ENCODE assay signal across 9 mouse cellular contexts in genomic region chr3:84200559-84201420, GRCm38 (mm10). TPM values are rescaled to one million over a fixed set of nuclear protein-coding genes. Genes with fewer than 3 reads are reported as not detected.
A peak's percentile ranks its signal among the peaks of the same experiment; 100 is the strongest.
DNase-seq lines count a peak whose midpoint lies in the region; TF ChIP-seq lines count a peak whose summit lies in the region.
"Had no signal": no experiment of that assay in that cellular context is flagged by ENCODE, and none has a peak within 500 bp of the region (broad histone marks: within the 10 kb centered on the region; RNA-seq: fewer than 3 reads in every experiment).

No protein-coding gene starts in this region.

- H3K9me3 ChIP-seq in hindbrain, embryonic 10.5 days = no peaks in the 10 kb centered on the region
- H3K9me3 ChIP-seq: heart, embryonic 15.5 days had no signal

- H3K36me3 ChIP-seq in hindbrain, embryonic 10.5 days = peaks cover 63% of the 10 kb centered on the region
- H3K36me3 ChIP-seq: heart, embryonic 15.5 days had no signal

- no peak overlapping the region for H3K4me3 ChIP-seq in hindbrain, embryonic 10.5 days
- no peak overlapping the region for H3K4me3 ChIP-seq in olfactory bulb, adult 2 months (ENCODE audit: insufficient read depth, low read depth, low read length)
- H3K4me3 ChIP-seq: heart, embryonic 15.5 days had no signal

- no peak for TF ChIP-seq POLR2A in olfactory bulb, adult 2 months (IDR thresholded peaks at IDR 0.05; ENCODE audit: insufficient read depth, low read depth, low read length)

- 78% methylated on average over 13 of the region's 13 CpGs for WGBS in hindbrain, embryonic 10.5 days
- WGBS in olfactory bulb, adult 2 months = 39% methylated on average over 13 of the region's 13 CpGs

- H3K4me1 ChIP-seq in hindbrain, embryonic 10.5 days (replicated peaks) = peaks cover 6% of the 10 kb centered on the region
- peaks cover 18% of the 10 kb centered on the region for H3K4me1 ChIP-seq in olfactory bulb, adult 2 months (ENCODE audit: control insufficient read depth, insufficient read depth, low read length)

- no peak for TF ChIP-seq CTCF in olfactory bulb, adult 2 months (IDR thresholded peaks at IDR 0.05; ENCODE audit: insufficient read depth, low read depth, low read length)

- no peaks in the 10 kb centered on the region for H3K27me3 ChIP-seq in hindbrain, embryonic 10.5 days (ENCODE audit: insufficient read depth, poor library complexity, severe bottlenecking)
- H3K27me3 ChIP-seq: heart, embryonic 15.5 days had no signal

- DNase-seq in lung, postnatal 36 days = peak; percentile 20
- no peak for DNase-seq in lung, postnatal 10 days
- DNase-seq in cerebellum, postnatal 25 days = peak; percentile 98
- DNase-seq in hindbrain, embryonic 10.5 days (ENCODE audit: low spot score) = peak; percentile 49
- no peak for DNase-seq in spleen, postnatal 4 days (ENCODE audit: low spot score in 2 of 2)
- no peak for DNase-seq in urinary bladder, adult 18-20 months (ENCODE audit: low spot score in 2 of 2)
- no peak for DNase-seq in c-Kit-positive CD71-positive TER-119-positive erythroid progenitor cells, embryonic 14.5 days (ENCODE audit: low spot score)

- peak overlapping the region; percentile 50 for H3K27ac ChIP-seq in hindbrain, embryonic 10.5 days
- H3K27ac ChIP-seq in olfactory bulb, adult 2 months (ENCODE audit: insufficient read depth, low read depth, low read length) = 0 out of 2 replicates have a peak overlapping the region, but pooled peaks have one; percentile 47
- H3K27ac ChIP-seq: heart, embryonic 15.5 days had no signal

RNA-seq across cellular contexts. Expression of gene Gm6525, which starts 26.9 kb away (rescaled TPM):
- polyA plus RNA-seq in hindbrain, embryonic 10.5 days (2016; fragmentation: Nextera tagmentation; extraction: Ambion mirVana) = 1.5 and 1.9 TPM in 2 replicates
- polyA plus RNA-seq in olfactory bulb, adult 2 months (2012; ENCODE audit: insufficient read depth, insufficient read length, low replicate concordance, missing spikeins) = not detected in 2 replicates

RNA-seq across cellular contexts. Expression of gene Mnd1, which starts 45.2 kb away (rescaled TPM):
- 10.0 and 14.2 TPM in 2 replicates for polyA plus RNA-seq in hindbrain, embryonic 10.5 days (2016; fragmentation: Nextera tagmentation; extraction: Ambion mirVana)
- not detected in 2 replicates for polyA plus RNA-seq in olfactory bulb, adult 2 months (2012; ENCODE audit: insufficient read depth, insufficient read length, low replicate concordance, missing spikeins)

Comparison
In these comparisons a context has a peak if more than half of its experiments do, and no peak if none do; other contexts are left out.
1. DNase-seq: peak in lung, postnatal 36 days (single experiment), cerebellum, postnatal 25 days (2 of 2) and hindbrain, embryonic 10.5 days (single experiment); none in lung, postnatal 10 days (single experiment), spleen, postnatal 4 days (0 of 2), urinary bladder, adult 18-20 months (0 of 2) and c-Kit-positive CD71-positive TER-119-positive erythroid progenitor cells, embryonic 14.5 days (single experiment).
2. RNA of gene Mnd1, which starts 45.2 kb away (polyA plus RNA-seq): 10.0 to 14.2 TPM in hindbrain, embryonic 10.5 days; not detected in olfactory bulb, adult 2 months; every median in the first group is over 10 times any median in the second.